Mouse (Mus musculus) midbrain, embryonic 11.5 days (tissue): ENCODE data around the gene Prdm13. TPM values are rescaled to one million over a fixed set of nuclear protein-coding genes. Genes with fewer than 3 reads are reported as not detected.

ENCODE experiments used
- ATAC-seq: fragments of 200-750 bp; cut with Nextera tagmentation; 2 replicates; pipeline ENCODE4 v1.8.0; 2017; ENCODE audit warnings: moderate TSS enrichment, moderate library complexity; ENCODE audit not compliant: low FRiP score
- DNase-seq: peaks from one replicate; pipeline ENCODE4 v3.0.0; 2015; ENCODE audit warnings: low spot score; ENCODE audit errors: missing footprints
- H3K27ac ChIP-seq: fragments of 300-500 bp; sonication (generic); 2 replicates; pipeline ENCODE4 v1.5.1; 2014; ENCODE audit warnings: low read depth, low read length
- H3K27me3 ChIP-seq: fragments of 300-500 bp; sonication (generic); 2 replicates; pipeline ENCODE4 v1.6.1; 2014; ENCODE audit warnings: mild to moderate bottlenecking, low read length, moderate library complexity, mixed read lengths; ENCODE audit not compliant: control insufficient read depth, insufficient read depth
- H3K36me3 ChIP-seq: fragments of 300-500 bp; sonication (generic); 2 replicates; pipeline ENCODE4 v1.6.1; 2014; ENCODE audit warnings: mild to moderate bottlenecking, low read length, moderate library complexity, mixed read lengths; ENCODE audit not compliant: control insufficient read depth, insufficient read depth
- H3K4me1 ChIP-seq: fragments of 300-500 bp; sonication (generic); 2 replicates; pipeline ENCODE4 v1.6.1; 2014; ENCODE audit warnings: low read length; ENCODE audit not compliant: control insufficient read depth, insufficient read depth
- H3K4me2 ChIP-seq: fragments of 300-500 bp; sonication (generic); 2 replicates; pipeline ENCODE4 v1.6.1; 2014; ENCODE audit warnings: mild to moderate bottlenecking, moderate library complexity
- H3K4me3 ChIP-seq: fragments of 300-500 bp; sonication (generic); 2 replicates; pipeline ENCODE4 v1.5.1; 2014; ENCODE audit warnings: low read depth, low read length
- H3K9ac ChIP-seq: fragments of 300-500 bp; sonication (generic); 2 replicates; pipeline ENCODE4 v1.6.1; 2014; ENCODE audit warnings: low read length
- H3K9me3 ChIP-seq: fragments of 300-500 bp; sonication (generic); 2 replicates; pipeline ENCODE4 v1.6.1; 2016; ENCODE audit warnings: low read length; ENCODE audit not compliant: control insufficient read depth
- WGBS: fragments of 180-500 bp; shearing (Covaris S2); extraction: QIAGEN DNeasy Blood & Tissue Kit; methylation state at CpG from one replicate; pipeline ENCODE4 v1.1.7; 2014; 5-methylcytosine and 5-hydroxymethylcytosine counted together
- polyA plus RNA-seq: library from polyadenylated mRNA; unstranded; fragments of >200 nt; fragmentation: Nextera tagmentation; extraction: Ambion mirVana; gene quantifications from 2 replicates; pipeline ENCODE4 v1.2.1, GENCODE M21; 2014

Prdm13 gene
- polyA plus RNA-seq, 1 experiment from 2014 or later: 0.25 TPM

- 2% methylated on average over 42 of the region's 42 CpGs for whole genome bisulfite sequencing
- H3K27me3 ChIP-seq: peaks cover 96% of the 10 kb centered on the region
- DNase-seq: peak; percentile 96
- H3K4me1 ChIP-seq: peaks cover 2% of the 10 kb centered on the region
- H3K9me3 ChIP-seq: no peaks in the 10 kb centered on the region
- peak overlapping the region; percentile 48 for H3K4me2 ChIP-seq
- H3K36me3 ChIP-seq: no peaks in the 10 kb centered on the region
- H3K27ac ChIP-seq: no peak overlapping the region
- no peak; the same call in 1 of the 2 replicates for ATAC-seq
- H3K4me3 ChIP-seq: peak overlapping the region; percentile 31
- H3K9ac ChIP-seq: 0 out of 2 replicates have a peak overlapping the region, but pooled peaks have one; percentile 33
These were observed 5.9 kb downstream of the Prdm13 start for GRCm38 (mm10) chr4:21679624-21680480.

- Histone ChIP-seq H3K9me3 (no peaks in the 10 kb centered on the region), H3K4me2 (peak overlapping the region; percentile 48), H3K36me3 (no peaks in the 10 kb centered on the region), H3K4me3 (peak overlapping the region; percentile 31), H3K27me3 (peaks cover 96% of the 10 kb centered on the region), H3K4me1 (peaks cover 2% of the 10 kb centered on the region), H3K27ac (no peak overlapping the region), H3K9ac (peak overlapping the region; percentile 33; the same call in 1 of the 2 replicates)
- ATAC-seq (peak; percentile 92), DNase-seq (peak; percentile 97)
- WGBS: under 1% methylated on average over 48 of the region's 79 CpGs
These were observed 6.7 kb downstream of the Prdm13 start for GRCm38 (mm10) chr4:21678975-21679623.

- H3K27me3 ChIP-seq: peaks cover 92% of the 10 kb centered on the region
- H3K4me1 ChIP-seq: peaks cover 2% of the 10 kb centered on the region
- no peaks in the 10 kb centered on the region for H3K36me3 ChIP-seq
- peak overlapping the region; percentile 31 for H3K4me3 ChIP-seq
- H3K27ac ChIP-seq: no peak overlapping the region
- peak overlapping the region; percentile 48 for H3K4me2 ChIP-seq
- peak; percentile 97 for DNase-seq
- WGBS: 1% methylated on average over 84 of the region's 84 CpGs
- peak overlapping the region; percentile 33; the same call in 1 of the 2 replicates for H3K9ac ChIP-seq
- peak; percentile 22 for ATAC-seq
- no peaks in the 10 kb centered on the region for H3K9me3 ChIP-seq
These were observed 7.4 kb downstream of the Prdm13 start for GRCm38 (mm10) chr4:21678101-21678974.

- Histone ChIP-seq H3K4me3 (no peak overlapping the region), H3K4me1 (peaks cover 2% of the 10 kb centered on the region), H3K36me3 (no peaks in the 10 kb centered on the region), H3K9ac (no peak overlapping the region), H3K4me2 (no peak overlapping the region), H3K27me3 (peaks cover 68% of the 10 kb centered on the region), H3K27ac (no peak overlapping the region), H3K9me3 (no peaks in the 10 kb centered on the region)
- WGBS: 2% methylated on average over 8 of the region's 8 CpGs
- ATAC-seq (no peak), DNase-seq (peak; percentile 91)
These were observed 11.1 kb downstream of the Prdm13 start for GRCm38 (mm10) chr4:21674691-21675090.

- Histone ChIP-seq H3K4me1 (peaks cover 2% of the 10 kb centered on the region), H3K36me3 (no peaks in the 10 kb centered on the region), H3K27ac (no peak overlapping the region), H3K4me2 (no peak overlapping the region), H3K9ac (no peak overlapping the region), H3K9me3 (no peaks in the 10 kb centered on the region), H3K27me3 (peaks cover 61% of the 10 kb centered on the region), H3K4me3 (no peak overlapping the region)
- ATAC-seq (peak; percentile 28), DNase-seq (peak; percentile 89)
- WGBS: 1% methylated on average over 17 of the region's 17 CpGs
These were observed 11.7 kb downstream of the Prdm13 start for GRCm38 (mm10) chr4:21674042-21674441.

GRCm38 (mm10) chr4:21665961-21666360, 19.8 kb downstream of the Prdm13 start:
- no peak overlapping the region for H3K4me3 ChIP-seq
- no peak overlapping the region for H3K4me2 ChIP-seq
- no peaks in the 10 kb centered on the region; the same call in 1 of the 2 replicates for H3K27me3 ChIP-seq
- ATAC-seq (peak; percentile 64; the same call in 1 of the 2 replicates), DNase-seq (peak; percentile 66)
- no peaks in the 10 kb centered on the region for H3K9me3 ChIP-seq
- H3K4me1 ChIP-seq: no peaks in the 10 kb centered on the region
- 21% methylated on average over 5 of the region's 5 CpGs for WGBS
- H3K27ac ChIP-seq: no peak overlapping the region
- H3K36me3 ChIP-seq: no peaks in the 10 kb centered on the region
- no peak overlapping the region for H3K9ac ChIP-seq

GRCm38 (mm10) chr4:21658184-21658583, 27.6 kb downstream of the Prdm13 start:
- Histone ChIP-seq H3K27me3 (no peaks in the 10 kb centered on the region), H3K4me3 (no peak overlapping the region), H3K9me3 (no peaks in the 10 kb centered on the region), H3K9ac (no peak overlapping the region), H3K4me1 (no peaks in the 10 kb centered on the region), H3K36me3 (no peaks in the 10 kb centered on the region), H3K4me2 (no peak overlapping the region), H3K27ac (no peak overlapping the region)
- DNase-seq (no peak), ATAC-seq (no peak)
- 76% methylated on average over 3 of the region's 3 CpGs for WGBS

GRCm38 (mm10) chr4:21629275-21629583, 56.5 kb downstream of the Prdm13 start:
- DNase-seq (no peak), ATAC-seq (peak; percentile 35; the same call in 1 of the 2 replicates)
- 89% methylated on average over 2 of the region's 2 CpGs for WGBS
- Histone ChIP-seq H3K4me1 (peaks cover 2% of the 10 kb centered on the region; the same call in 1 of the 2 replicates), H3K36me3 (no peaks in the 10 kb centered on the region), H3K9ac (no peak overlapping the region), H3K4me3 (no peak overlapping the region), H3K4me2 (no peak overlapping the region), H3K27ac (no peak overlapping the region), H3K9me3 (no peaks in the 10 kb centered on the region), H3K27me3 (no peaks in the 10 kb centered on the region)
